Mouse (Mus musculus) lung, postnatal 0 days (tissue): ENCODE results near the gene Hsd17b12.

Experiments used
- CTCF ChIP-seq: IDR thresholded peaks from 2 replicates; pipeline ENCODE4 v1.5.1; 2016; ENCODE audit warnings: antibody characterized with exemption, mild to moderate bottlenecking
- EP300 ChIP-seq: IDR thresholded peaks from 2 replicates; pipeline ENCODE4 v1.6.1; 2016; ENCODE audit warnings: antibody characterized with exemption, mild to moderate bottlenecking, control low read depth

DNA sequence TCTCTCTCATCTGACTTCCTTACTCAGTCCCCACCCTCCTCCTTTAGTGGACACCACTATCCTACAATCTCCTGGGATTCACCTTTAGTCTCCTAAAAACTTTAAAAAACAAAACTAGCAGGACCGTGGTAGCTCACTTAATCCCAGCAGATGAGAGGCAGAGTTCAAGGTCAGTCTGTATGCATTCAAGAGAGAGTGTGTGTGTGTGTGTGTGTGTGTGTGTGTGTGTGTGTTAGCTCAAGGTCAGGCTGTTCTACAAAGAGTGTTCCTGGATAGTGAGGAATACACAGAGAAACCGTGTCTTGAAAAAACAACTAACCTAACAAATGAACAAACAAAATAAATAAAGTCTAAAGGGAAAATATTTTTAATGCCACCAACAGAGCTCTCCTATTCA is 12.6 kb downstream of the Hsd17b12 start:
- TF ChIP-seq EP300 (no peak), CTCF (no peak)
